In genomic region chr5:147466361-147466760, GRCm38 (mm10) we compare ENCODE assay signal across 30 mouse cellular contexts.
"Had no signal": no experiment of that assay in that cellular context is flagged by ENCODE, and none has a peak within 500 bp of the region (broad histone marks: within the 10 kb centered on the region; RNA-seq: fewer than 3 reads in every experiment).

No protein-coding gene starts in this region.

- H3K4me1 ChIP-seq: heart, embryonic 15.5 days; hindbrain, embryonic 10.5 days; hindbrain, embryonic 12.5 days; hindbrain, embryonic 13.5 days; hindbrain, embryonic 15.5 days; intestine, embryonic 15.5 days had no signal

- H3K9me3 ChIP-seq: heart, embryonic 12.5 days; heart, embryonic 13.5 days; heart, embryonic 15.5 days; hindbrain, embryonic 10.5 days; hindbrain, embryonic 12.5 days; hindbrain, embryonic 13.5 days; hindbrain, embryonic 15.5 days; intestine, embryonic 15.5 days; kidney, embryonic 15.5 days had no signal

- H3K4me3 ChIP-seq: heart, embryonic 12.5 days; heart, embryonic 13.5 days; heart, embryonic 15.5 days; hindbrain, embryonic 10.5 days; hindbrain, embryonic 12.5 days; hindbrain, embryonic 13.5 days; hindbrain, embryonic 15.5 days; intestine, embryonic 15.5 days; kidney, embryonic 15.5 days; layer of hippocampus, adult 2 months; left cerebral cortex, adult 2 months had no signal

- H3K9ac ChIP-seq: heart, embryonic 12.5 days; heart, embryonic 13.5 days; heart, embryonic 15.5 days; hindbrain, embryonic 12.5 days; hindbrain, embryonic 13.5 days; hindbrain, embryonic 14.5 days; hindbrain, embryonic 15.5 days; intestine, embryonic 15.5 days; kidney, embryonic 15.5 days had no signal

- H3K27me3 ChIP-seq: heart, embryonic 12.5 days; heart, embryonic 13.5 days; heart, embryonic 15.5 days; hindbrain, embryonic 12.5 days; hindbrain, embryonic 13.5 days; hindbrain, embryonic 15.5 days; intestine, embryonic 15.5 days; kidney, embryonic 15.5 days had no signal

- DNase-seq: heart, postnatal 10 days; heart, postnatal 14 days; heart, postnatal 36 days; heart, postnatal 4 days; kidney, adult 11 months; kidney, adult 18-20 months; kidney, adult 2 months; kidney, adult 8-10 months; kidney, adult 9 months; kidney, postnatal 10 days; kidney, postnatal 14 days; kidney, postnatal 25 days; kidney, postnatal 36 days; kidney, postnatal 4 days; layer of hippocampus, adult 9-11 months; layer of hippocampus, postnatal 36 days had no signal

- H3K27ac ChIP-seq: heart, embryonic 13.5 days; heart, embryonic 15.5 days; hindbrain, embryonic 10.5 days; hindbrain, embryonic 12.5 days; hindbrain, embryonic 13.5 days; hindbrain, embryonic 14.5 days; hindbrain, embryonic 15.5 days; hindbrain, postnatal 0 days; intestine, embryonic 15.5 days; kidney, embryonic 15.5 days; kidney, postnatal 0 days; layer of hippocampus, adult 2 months; left cerebral cortex, adult 2 months had no signal
